Mouse (Mus musculus): Measurements from ENCODE around the gene Fut11. TPM values are rescaled to one million over a fixed set of nuclear protein-coding genes. Genes with fewer than 3 reads are reported as not detected.
"Not testable (repeated sequence)": the region's sequence is repeated elsewhere in the genome, so short reads cannot be mapped to it uniquely, and the experiment has no call there.

The Fut11 gene
- polyA plus RNA-seq, 1 experiment from 2014 or later, result 30.0 TPM

- Histone ChIP-seq H3K27me3 (replicated peaks) (no peaks in the 10 kb centered on the region), H3K36me3 (replicated peaks) (no peaks in the 10 kb centered on the region), H3K4me1 (peaks cover 67% of the 10 kb centered on the region), H3K27ac (peak overlapping the region; percentile 85), H3K4me3 (peak overlapping the region; percentile 66), H3K4me2 (peak overlapping the region; percentile 72), H3K9ac (peak overlapping the region; percentile 74), H3K9me3 (no peaks in the 10 kb centered on the region)
- 15% methylated on average over 15 of the region's 15 CpGs for WGBS
- peak; percentile 19; the same call in 1 of the 2 replicates for ATAC-seq (replicated peaks)
Measured at GRCm38 (mm10) chr14:20702096-20702740, 7.5 kb downstream of the Fut11 start.

DNA sequence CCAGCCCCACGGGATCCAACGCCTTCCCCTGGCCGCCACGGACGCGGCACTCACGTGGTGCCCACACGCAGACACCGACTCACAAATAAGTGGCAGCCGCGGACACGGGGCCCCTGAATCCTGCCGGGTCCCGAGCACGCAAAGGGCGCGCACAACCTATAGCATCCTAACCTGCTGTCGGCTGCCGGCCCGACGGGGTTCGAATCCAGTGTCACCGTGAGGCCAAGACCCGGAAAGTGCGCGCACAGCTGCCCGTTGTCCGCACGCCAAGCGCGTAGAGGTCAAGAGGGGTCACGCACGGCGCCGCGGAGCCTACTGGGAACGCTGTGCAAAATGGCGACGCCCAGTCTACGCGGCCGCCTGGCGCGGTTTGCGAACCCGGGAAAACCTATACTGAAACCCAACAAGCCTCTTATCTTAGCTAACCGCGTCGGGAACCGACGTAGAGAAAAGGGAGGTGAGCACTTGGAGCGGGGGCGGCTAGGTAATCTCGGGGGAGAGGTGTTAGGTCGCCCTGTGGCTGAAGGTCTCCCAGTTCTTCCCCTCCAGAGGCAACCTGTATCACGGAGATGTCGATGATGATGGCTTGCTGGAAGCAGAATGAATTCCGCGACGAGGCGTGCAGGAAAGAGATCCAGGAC, 8.1 kb downstream of the Fut11 start, which contains the start of gene Chchd1:
Gene Chchd1 (plus strand): TSS at position 266 of the 641 bp plus-strand sequence.
- WGBS, result under 1% methylated on average over 61 of the region's 61 CpGs
- peak; percentile 69 for ATAC-seq (replicated peaks)
- peak within 1 kb of the TSS; percentile 72 for H3K4me2 ChIP-seq
- H3K4me1 ChIP-seq, result peaks cover 61% of the 10 kb centered on the region
- H3K27ac ChIP-seq, result peak within 1 kb of the TSS; percentile 85
- H3K9me3 ChIP-seq, result no peaks in the 10 kb centered on the region
- H3K4me3 ChIP-seq, result peak within 1 kb of the TSS; percentile 66
- peak within 1 kb of the TSS; percentile 74 for H3K9ac ChIP-seq
- no peaks in the 10 kb centered on the region for H3K36me3 ChIP-seq (replicated peaks)
- H3K27me3 ChIP-seq (replicated peaks), result no peaks in the 10 kb centered on the region

- not testable (repeated sequence) for H3K27me3 ChIP-seq (replicated peaks); H3K36me3 ChIP-seq (replicated peaks); H3K9me3 ChIP-seq; ATAC-seq (replicated peaks)
- Histone ChIP-seq H3K4me1 (peaks cover 58% of the 10 kb centered on the region), H3K27ac (peak overlapping the region; percentile 85), H3K4me3 (peak overlapping the region; percentile 66), H3K4me2 (peak overlapping the region; percentile 72), H3K9ac (peak overlapping the region; percentile 74)
- 11% methylated on average over 8 of the region's 8 CpGs for WGBS
Measured at GRCm38 (mm10) chr14:20703461-20703860, 8.7 kb downstream of the Fut11 start.

DNA sequence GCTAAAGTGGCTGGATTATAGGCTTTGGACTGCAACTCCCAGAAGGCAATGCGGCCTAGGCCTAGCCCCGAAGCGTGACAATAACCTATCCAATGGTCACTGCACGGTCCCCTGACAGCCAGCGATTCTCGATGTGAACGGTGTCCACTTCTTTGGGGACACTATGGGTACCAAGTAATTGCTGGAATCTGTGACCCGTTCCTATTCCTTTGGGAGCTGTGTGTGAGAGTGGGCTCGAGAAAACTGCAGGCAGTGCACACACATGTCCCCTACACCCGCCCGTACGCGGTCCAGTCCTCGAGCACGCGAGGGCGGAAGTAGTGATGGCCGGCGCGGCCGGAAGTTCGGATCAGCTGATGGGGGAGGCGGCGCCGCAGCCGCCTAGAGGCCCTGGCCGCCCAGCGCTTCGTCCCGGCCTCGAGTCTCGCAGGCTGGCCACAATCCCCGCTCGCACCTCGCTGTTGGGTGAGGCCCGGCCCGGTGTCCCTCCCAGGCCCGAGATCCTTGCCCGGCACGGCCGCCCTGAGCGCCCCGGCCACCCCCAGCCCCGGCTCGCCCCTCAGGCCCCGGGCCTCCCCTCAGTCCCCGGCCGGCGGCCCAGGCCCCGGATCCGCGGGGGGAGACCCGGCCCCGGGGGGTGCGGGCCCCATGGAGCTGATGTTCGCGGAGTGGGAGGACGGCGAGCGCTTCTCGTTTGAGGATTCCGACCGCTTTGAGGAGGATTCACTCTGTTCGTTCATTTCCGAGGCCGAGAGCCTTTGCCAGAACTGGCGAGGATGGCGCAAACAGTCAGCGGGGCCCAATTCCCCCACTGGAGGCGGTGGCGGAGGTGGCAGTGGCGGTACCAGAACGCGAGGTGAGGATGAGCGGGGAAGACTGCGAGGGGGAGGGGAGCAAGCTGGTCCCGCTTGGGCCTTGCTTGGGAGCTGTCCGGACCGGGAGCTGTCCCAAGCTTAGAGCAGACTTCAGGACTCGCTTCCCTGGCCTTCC, 12.7 kb downstream of the Fut11 start, which contains the start of gene Zswim8:
Gene Zswim8 (plus strand): TSS at position 352 of the 990 bp plus-strand sequence.
- no peaks in the 10 kb centered on the region for H3K27me3 ChIP-seq (replicated peaks)
- H3K36me3 ChIP-seq (replicated peaks), result peaks cover 16% of the 10 kb centered on the region
- under 1% methylated on average over 80 of the region's 80 CpGs for WGBS
- peak within 1 kb of the TSS; percentile 86 for H3K4me3 ChIP-seq
- ATAC-seq (replicated peaks), result peak; percentile 95
- H3K27ac ChIP-seq, result peak within 1 kb of the TSS; percentile 96
- peak within 1 kb of the TSS; percentile 77 for H3K4me2 ChIP-seq
- no peaks in the 10 kb centered on the region for H3K9me3 ChIP-seq
- peaks cover 35% of the 10 kb centered on the region for H3K4me1 ChIP-seq
- H3K9ac ChIP-seq, result peak within 1 kb of the TSS; percentile 94

GRCm38 (mm10) chr14:20708239-20708638, 13.5 kb downstream of the Fut11 start:
- Histone ChIP-seq H3K4me3 (peak overlapping the region; percentile 86), H3K4me2 (peak overlapping the region; percentile 77), H3K4me1 (peaks cover 35% of the 10 kb centered on the region), H3K9ac (peak overlapping the region; percentile 94), H3K27me3 (replicated peaks) (no peaks in the 10 kb centered on the region), H3K9me3 (no peaks in the 10 kb centered on the region), H3K36me3 (replicated peaks) (peaks cover 23% of the 10 kb centered on the region), H3K27ac (peak overlapping the region; percentile 96; the same call in 1 of the 2 replicates)
- ATAC-seq (replicated peaks), result no peak
- WGBS, result 4% methylated on average over 10 of the region's 10 CpGs

DNA sequence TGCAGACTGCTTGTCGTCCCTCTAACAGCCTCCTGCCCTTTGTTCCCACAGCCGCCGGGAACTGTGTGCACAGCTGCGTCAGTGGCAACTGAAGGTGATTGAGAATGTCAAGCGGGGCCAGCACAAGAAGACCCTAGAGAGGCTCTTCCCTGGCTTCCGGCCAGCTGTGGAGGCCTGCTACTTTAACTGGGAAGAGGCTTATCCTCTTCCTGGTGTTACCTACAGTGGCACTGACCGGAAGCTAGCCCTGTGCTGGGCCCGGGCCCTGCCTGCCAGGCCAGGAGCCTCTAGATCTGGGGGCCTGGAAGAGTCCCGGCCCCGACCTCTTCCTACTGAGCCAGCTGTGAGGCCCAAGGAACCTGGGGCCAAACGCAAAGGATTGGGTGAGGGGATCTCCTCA, 19.1 kb downstream of the Fut11 start:
- Histone ChIP-seq H3K27me3 (replicated peaks) (no peaks in the 10 kb centered on the region), H3K4me2 (no peak overlapping the region), H3K9ac (no peak overlapping the region), H3K4me1 (peaks cover 11% of the 10 kb centered on the region), H3K9me3 (no peaks in the 10 kb centered on the region), H3K4me3 (no peak overlapping the region), H3K36me3 (replicated peaks) (peaks cover 77% of the 10 kb centered on the region), H3K27ac (no peak overlapping the region)
- 81% methylated on average over 11 of the region's 11 CpGs for WGBS
- no peak for ATAC-seq (replicated peaks)

DNA sequence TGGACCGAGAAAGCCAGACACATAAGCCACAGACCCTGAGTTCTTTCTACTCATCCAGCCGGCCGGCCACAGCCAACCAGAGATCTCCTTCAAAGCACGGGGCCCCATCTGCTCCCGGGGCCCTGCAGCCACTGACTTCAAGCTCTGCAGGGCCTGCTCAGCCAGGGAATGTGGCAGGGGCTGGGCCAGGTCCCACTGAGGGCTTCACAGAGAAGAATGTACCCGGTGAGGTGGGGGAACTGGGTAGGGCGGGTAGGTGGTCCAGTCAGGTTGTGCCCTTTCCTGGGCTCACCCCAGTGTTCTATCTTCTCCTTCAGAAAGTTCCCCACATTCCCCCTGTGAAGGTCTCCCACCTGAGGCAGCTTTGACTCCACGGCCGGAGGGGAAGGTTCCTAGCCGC, 23.7 kb downstream of the Fut11 start:
- Histone ChIP-seq H3K27ac (no peak overlapping the region), H3K4me1 (no peaks in the 10 kb centered on the region), H3K36me3 (replicated peaks) (peaks cover 94% of the 10 kb centered on the region), H3K4me2 (no peak overlapping the region), H3K27me3 (replicated peaks) (no peaks in the 10 kb centered on the region), H3K9me3 (no peaks in the 10 kb centered on the region), H3K9ac (no peak overlapping the region), H3K4me3 (no peak overlapping the region)
- WGBS, result 93% methylated on average over 10 of the region's 10 CpGs
- ATAC-seq (replicated peaks), result no peak

DNA sequence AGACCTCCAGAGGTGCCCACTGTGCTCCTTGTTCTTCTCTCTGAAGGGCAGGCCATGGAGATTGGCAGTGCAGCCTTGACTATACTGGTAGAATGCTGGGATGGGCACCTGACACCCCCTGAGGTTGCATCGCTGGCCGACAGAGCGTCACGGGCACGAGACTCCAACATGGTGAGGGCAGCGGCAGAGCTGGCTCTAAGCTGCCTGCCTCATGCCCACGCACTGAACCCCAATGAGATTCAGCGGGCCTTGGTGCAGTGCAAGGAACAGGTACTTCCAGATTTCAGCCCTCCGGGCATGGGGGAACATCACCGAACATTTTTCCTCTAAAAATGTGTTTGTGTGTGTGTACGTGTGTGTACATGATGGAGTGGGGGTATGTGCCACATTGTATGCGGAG, 25.0 kb downstream of the Fut11 start:
- WGBS, result 92% methylated on average over 12 of the region's 12 CpGs
- Histone ChIP-seq H3K36me3 (replicated peaks) (peaks cover 91% of the 10 kb centered on the region), H3K27me3 (replicated peaks) (no peaks in the 10 kb centered on the region), H3K4me2 (no peak overlapping the region), H3K4me1 (no peaks in the 10 kb centered on the region), H3K27ac (no peak overlapping the region), H3K9me3 (no peaks in the 10 kb centered on the region), H3K4me3 (no peak overlapping the region), H3K9ac (no peak overlapping the region)
- ATAC-seq (replicated peaks), result no peak

DNA sequence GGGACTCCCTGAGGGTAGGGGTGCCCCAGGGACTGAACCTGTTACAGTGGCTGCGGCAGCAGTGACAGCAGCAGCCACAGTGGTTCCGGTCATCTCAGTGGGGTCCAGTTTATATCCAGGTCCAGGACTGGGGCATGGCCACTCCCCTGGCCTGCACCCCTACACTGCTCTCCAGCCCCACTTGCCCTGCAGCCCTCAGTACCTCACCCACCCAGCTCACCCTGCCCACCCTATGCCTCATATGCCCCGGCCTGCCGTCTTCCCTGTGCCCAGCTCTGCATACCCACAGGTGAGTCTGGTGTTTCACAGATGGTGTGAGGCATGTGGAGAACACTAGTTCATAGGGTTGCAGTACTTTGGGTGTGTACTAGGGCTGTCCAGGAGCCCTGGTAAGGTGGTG, 26.6 kb downstream of the Fut11 start:
- WGBS, result 94% methylated on average over 4 of the region's 4 CpGs
- H3K36me3 ChIP-seq (replicated peaks), result peaks cover 88% of the 10 kb centered on the region
- ATAC-seq (replicated peaks), result 0 out of 2 replicates have a peak, but pooled peaks have one; percentile 12
- H3K27ac ChIP-seq, result no peak overlapping the region
- H3K4me2 ChIP-seq, result no peak overlapping the region
- no peaks in the 10 kb centered on the region for H3K27me3 ChIP-seq (replicated peaks)
- H3K4me3 ChIP-seq, result no peak overlapping the region
- H3K9ac ChIP-seq, result no peak overlapping the region
- H3K4me1 ChIP-seq, result no peaks in the 10 kb centered on the region
- H3K9me3 ChIP-seq, result no peaks in the 10 kb centered on the region

- Histone ChIP-seq H3K36me3 (replicated peaks) (peaks cover 83% of the 10 kb centered on the region), H3K4me1 (no peaks in the 10 kb centered on the region), H3K27me3 (replicated peaks) (no peaks in the 10 kb centered on the region), H3K4me3 (no peak overlapping the region), H3K9me3 (no peaks in the 10 kb centered on the region), H3K27ac (no peak overlapping the region), H3K9ac (no peak overlapping the region), H3K4me2 (no peak overlapping the region)
- 90% methylated on average over 12 of the region's 12 CpGs for WGBS
- no peak for ATAC-seq (replicated peaks)
Measured at GRCm38 (mm10) chr14:20723006-20723405, 28.2 kb downstream of the Fut11 start.

GRCm38 (mm10) chr14:20724043-20724442, 29.3 kb downstream of the Fut11 start:
- Histone ChIP-seq H3K9me3 (no peaks in the 10 kb centered on the region), H3K36me3 (replicated peaks) (peaks cover 81% of the 10 kb centered on the region), H3K4me1 (no peaks in the 10 kb centered on the region), H3K27ac (no peak overlapping the region), H3K27me3 (replicated peaks) (no peaks in the 10 kb centered on the region), H3K4me2 (no peak overlapping the region), H3K9ac (no peak overlapping the region), H3K4me3 (no peak overlapping the region)
- peak; percentile 15; the same call in 1 of the 2 replicates for ATAC-seq (replicated peaks)
- 33% methylated on average over 5 of the region's 5 CpGs for WGBS
